Mouse (Mus musculus) ES-Bruce4 (cell line): Measurements from ENCODE around the gene Gdap1l1. TPM values are rescaled to one million over a fixed set of nuclear protein-coding genes. Genes with fewer than 3 reads are reported as not detected.
A peak's percentile ranks its signal among the peaks of the same experiment; 100 is the strongest.

Experiments
- H3K27ac ChIP-seq: 2 replicates; pipeline ENCODE4 v1.5.1; 2012; ENCODE audit warnings: low read length, inconsistent platforms; ENCODE audit not compliant: insufficient read depth
- H3K27me3 ChIP-seq: 2 replicates; pipeline ENCODE4 v1.6.1; 2012; ENCODE audit warnings: mild to moderate bottlenecking, low read length, inconsistent platforms; ENCODE audit not compliant: control insufficient read depth, poor library complexity, insufficient read depth, severe bottlenecking
- H3K36me3 ChIP-seq: 2 replicates; pipeline ENCODE4 v1.6.1; 2012; ENCODE audit warnings: inconsistent platforms, mild to moderate bottlenecking, low read length, moderate library complexity; ENCODE audit not compliant: control insufficient read depth, poor library complexity, insufficient read depth, severe bottlenecking
- H3K4me1 ChIP-seq: one replicate; pipeline ENCODE4 v1.8.1; 2011; ENCODE audit warnings: low read length; ENCODE audit not compliant: control insufficient read depth, insufficient read depth
- H3K4me3 ChIP-seq: 2 replicates; pipeline ENCODE4 v1.5.1; 2011; ENCODE audit warnings: low read depth, mild to moderate bottlenecking, low read length
- H3K9ac ChIP-seq: 2 replicates; pipeline ENCODE4 v1.6.1; 2012; ENCODE audit warnings: low read depth, mild to moderate bottlenecking, inconsistent platforms; ENCODE audit not compliant: poor library complexity, severe bottlenecking
- H3K9me3 ChIP-seq: replicated peaks from 2 replicates; pipeline ENCODE4 v1.6.1; 2012; ENCODE audit warnings: mild to moderate bottlenecking, low read length, inconsistent platforms; ENCODE audit not compliant: control insufficient read depth, poor library complexity, insufficient read depth, severe bottlenecking
- CTCF ChIP-seq: IDR thresholded peaks from one replicate; pipeline ENCODE4 v1.8.1; 2011; ENCODE audit warnings: low read depth, low read length
- EP300 ChIP-seq: IDR thresholded peaks from 2 replicates; pipeline ENCODE4 v1.6.1; 2011; ENCODE audit warnings: low read depth, low read length; ENCODE audit not compliant: insufficient read depth
- POLR2A ChIP-seq: IDR thresholded peaks from one replicate; pipeline ENCODE4 v1.8.1; 2011; ENCODE audit warnings: low read length; ENCODE audit not compliant: insufficient read depth
- polyA plus RNA-seq: library from polyadenylated mRNA; stranded (reverse); fragments of >200 nt; gene quantifications from 2 replicates; pipeline ENCODE4 v1.2.4, GENCODE M21; 2011; ENCODE audit warnings: low read depth; ENCODE audit not compliant: missing spikeins, insufficient read depth, insufficient read length

Gdap1l1 gene
- polyA plus RNA-seq, 1 experiment, result 2.7 TPM

- H3K27me3 ChIP-seq, result no peaks in the 10 kb centered on the region
- H3K9ac ChIP-seq, result no peak overlapping the region
- no peaks in the 10 kb centered on the region for H3K9me3 ChIP-seq
- no peak overlapping the region for H3K4me3 ChIP-seq
- TF ChIP-seq EP300 (no peak), CTCF (no peak), POLR2A (no peak)
- no peak overlapping the region for H3K27ac ChIP-seq
- H3K36me3 ChIP-seq, result peaks cover 52% of the 10 kb centered on the region
- H3K4me1 ChIP-seq, result no peaks in the 10 kb centered on the region
These were observed 26.4 kb upstream of the Gdap1l1 start for GRCm38 (mm10) chr2:163411840-163412239.

GRCm38 (mm10) chr2:163412419-163412818 is 25.9 kb upstream of the Gdap1l1 start:
- Histone ChIP-seq H3K9ac (no peak overlapping the region), H3K9me3 (no peaks in the 10 kb centered on the region), H3K4me3 (no peak overlapping the region), H3K4me1 (no peaks in the 10 kb centered on the region), H3K27me3 (no peaks in the 10 kb centered on the region), H3K36me3 (peaks cover 46% of the 10 kb centered on the region), H3K27ac (no peak overlapping the region)
- TF ChIP-seq EP300, result no peak
- TF ChIP-seq CTCF, result no peak
- no peak for TF ChIP-seq POLR2A

GRCm38 (mm10) chr2:163412846-163413590 is 25.3 kb upstream of the Gdap1l1 start:
- H3K4me1 ChIP-seq, result no peaks in the 10 kb centered on the region
- peaks cover 45% of the 10 kb centered on the region for H3K36me3 ChIP-seq
- TF ChIP-seq POLR2A (no peak), CTCF (no peak), EP300 (no peak)
- H3K4me3 ChIP-seq, result no peak overlapping the region
- no peak overlapping the region; the same call in 1 of the 2 replicates for H3K27ac ChIP-seq
- H3K27me3 ChIP-seq, result no peaks in the 10 kb centered on the region
- no peaks in the 10 kb centered on the region for H3K9me3 ChIP-seq
- H3K9ac ChIP-seq, result no peak overlapping the region

- Histone ChIP-seq H3K4me3 (no peak overlapping the region), H3K27me3 (no peaks in the 10 kb centered on the region), H3K36me3 (peaks cover 15% of the 10 kb centered on the region), H3K9me3 (no peaks in the 10 kb centered on the region), H3K4me1 (no peaks in the 10 kb centered on the region), H3K27ac (no peak overlapping the region), H3K9ac (0 out of 2 replicates have a peak overlapping the region, but pooled peaks have one; percentile 94)
- no peak for TF ChIP-seq POLR2A
- no peak for TF ChIP-seq CTCF
- TF ChIP-seq EP300, result no peak
These were observed 21.2 kb upstream of the Gdap1l1 start for GRCm38 (mm10) chr2:163417026-163417425.

GRCm38 (mm10) chr2:163417830-163418229 is 20.4 kb upstream of the Gdap1l1 start:
- Histone ChIP-seq H3K27me3 (no peaks in the 10 kb centered on the region), H3K36me3 (peaks cover 9% of the 10 kb centered on the region), H3K9ac (peak overlapping the region; percentile 94), H3K9me3 (no peaks in the 10 kb centered on the region), H3K27ac (no peak overlapping the region), H3K4me3 (peak overlapping the region; percentile 17; the same call in 1 of the 2 replicates), H3K4me1 (no peaks in the 10 kb centered on the region)
- TF ChIP-seq CTCF (no peak), POLR2A (no peak), EP300 (no peak)

- Histone ChIP-seq H3K9me3 (no peaks in the 10 kb centered on the region), H3K27ac (no peak overlapping the region; the same call in 1 of the 2 replicates), H3K4me3 (peak overlapping the region; percentile 96), H3K9ac (peak overlapping the region; percentile 94), H3K4me1 (no peaks in the 10 kb centered on the region), H3K27me3 (no peaks in the 10 kb centered on the region), H3K36me3 (peaks cover 7% of the 10 kb centered on the region)
- TF ChIP-seq POLR2A, result no peak
- TF ChIP-seq CTCF, result no peak
- no peak for TF ChIP-seq EP300
These were observed 19.4 kb upstream of the Gdap1l1 start for GRCm38 (mm10) chr2:163418841-163419345.
